Comparison of ENCODE assay signal across 8 mouse cellular contexts in the genomic region with DNA sequence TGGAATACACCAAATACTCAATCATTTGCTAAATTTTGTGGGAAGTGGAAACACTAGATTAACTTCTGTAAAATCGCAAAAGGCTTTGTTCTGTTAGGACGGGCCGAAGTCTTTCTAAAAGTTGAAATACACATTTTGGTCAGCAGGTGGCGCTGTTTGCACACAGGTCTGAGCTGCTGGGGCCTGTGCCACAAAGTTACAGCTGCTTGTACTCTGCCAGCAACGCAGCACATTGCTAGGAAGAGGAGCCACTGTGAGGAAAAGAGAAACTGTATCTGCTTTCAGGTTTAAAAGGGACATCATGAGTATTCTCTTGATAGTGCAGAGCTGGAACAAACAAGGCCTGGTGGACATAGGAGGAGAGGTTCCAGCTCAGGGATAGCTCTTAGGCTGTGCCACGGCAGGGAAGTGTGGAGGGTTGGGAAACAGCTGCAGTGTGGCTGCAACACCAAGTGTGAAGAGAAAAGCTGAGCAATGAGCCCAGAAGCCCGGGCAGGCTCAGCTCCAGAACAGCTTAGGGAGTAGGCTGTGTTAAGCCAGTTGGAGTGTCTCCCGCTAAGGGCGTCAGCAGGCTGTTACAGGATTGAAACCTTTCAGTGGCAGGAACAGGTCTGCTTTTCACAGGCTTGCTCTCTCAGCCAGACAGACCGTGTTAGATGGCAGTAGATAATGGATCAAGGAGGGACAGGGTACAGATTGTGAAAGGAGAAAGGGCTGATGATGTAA. TPM values are rescaled to one million over a fixed set of nuclear protein-coding genes. Genes with fewer than 3 reads are reported as not detected.
DNase-seq lines count a peak whose midpoint lies in the region; ATAC-seq and TF ChIP-seq lines count a peak whose summit lies in the region.

No protein-coding gene starts in this region.

- no peak for TF ChIP-seq POLR2A in thymus, adult 2 months (IDR thresholded peaks at IDR 0.05; ENCODE audit: control insufficient read depth, extremely low read depth, insufficient read depth, low read length, poor library complexity)

- H3K4me2 ChIP-seq in forebrain, embryonic 15.5 days (replicated peaks): no peak overlapping the region
- H3K4me2 ChIP-seq in liver, postnatal 0 days (ENCODE audit: low read depth, low read length): no peak overlapping the region

- H3K9ac ChIP-seq in forebrain, embryonic 15.5 days (replicated peaks): 0 out of 2 replicates have a peak overlapping the region, but pooled peaks have one; percentile 22
- 0 out of 2 replicates have a peak overlapping the region, but pooled peaks have one; percentile 2 for H3K9ac ChIP-seq in liver, postnatal 0 days (replicated peaks)

- peak; percentile 76 for ATAC-seq in forebrain, embryonic 15.5 days (replicated peaks)
- ATAC-seq in liver, postnatal 0 days: peak; percentile 70

- peaks cover 14% of the 10 kb centered on the region for H3K4me1 ChIP-seq in forebrain, embryonic 15.5 days
- H3K4me1 ChIP-seq in liver, postnatal 0 days (ENCODE audit: insufficient read depth): peaks cover 15% of the 10 kb centered on the region
- peaks cover 16% of the 10 kb centered on the region for H3K4me1 ChIP-seq in thymus, adult 2 months (replicated peaks; ENCODE audit: control insufficient read depth, insufficient read depth, low read length)

- TF ChIP-seq EP300 in liver, postnatal 0 days (IDR thresholded peaks at IDR 0.05; ENCODE audit: low read depth): 0 out of 2 replicates have a peak, but pooled peaks have one; percentile 14

- peak overlapping the region; percentile 59 for H3K27ac ChIP-seq in forebrain, embryonic 15.5 days (replicated peaks)
- H3K27ac ChIP-seq in liver, postnatal 0 days (ENCODE audit: low read depth): peak overlapping the region; percentile 68
- no peak overlapping the region for H3K27ac ChIP-seq in thymus, adult 2 months (ENCODE audit: control insufficient read depth, insufficient read depth, low read length)

- peaks cover 10% of the 10 kb centered on the region; the same call in 1 of the 2 replicates for H3K36me3 ChIP-seq in forebrain, embryonic 15.5 days
- H3K36me3 ChIP-seq in liver, postnatal 0 days (replicated peaks; ENCODE audit: insufficient read depth, low read length): peaks cover 14% of the 10 kb centered on the region
- no peaks in the 10 kb centered on the region for H3K36me3 ChIP-seq in thymus, adult 2 months (ENCODE audit: control insufficient read depth, insufficient read depth, low read length)

- H3K9me3 ChIP-seq in forebrain, embryonic 15.5 days: no peaks in the 10 kb centered on the region
- no peaks in the 10 kb centered on the region for H3K9me3 ChIP-seq in liver, postnatal 0 days (ENCODE audit: low read length)

- no peaks in the 10 kb centered on the region for H3K27me3 ChIP-seq in forebrain, embryonic 15.5 days
- no peaks in the 10 kb centered on the region for H3K27me3 ChIP-seq in liver, postnatal 0 days (ENCODE audit: insufficient read depth, low read length)
- no peaks in the 10 kb centered on the region for H3K27me3 ChIP-seq in thymus, adult 2 months (ENCODE audit: control insufficient read depth, insufficient read depth, low read length)

- peak; percentile 97 for TF ChIP-seq CTCF in liver, postnatal 0 days (IDR thresholded peaks at IDR 0.05; ENCODE audit: low read depth)
- peak; percentile 76; the same call in 1 of the 2 replicates for TF ChIP-seq CTCF in thymus, adult 2 months (IDR thresholded peaks at IDR 0.05; ENCODE audit: borderline replicate concordance, control insufficient read depth, extremely low read depth, insufficient read depth, low read length, poor library complexity)

- WGBS in forebrain, embryonic 15.5 days: 24% methylated on average over 10 of the region's 10 CpGs
- 31% methylated on average over 10 of the region's 10 CpGs for WGBS in liver, postnatal 0 days (ENCODE audit: insufficient replicate concordance)
- WGBS in thymus, adult 2 months: 38% methylated on average over 10 of the region's 10 CpGs

- H3K4me3 ChIP-seq in forebrain, embryonic 15.5 days: no peak overlapping the region
- no peak overlapping the region for H3K4me3 ChIP-seq in liver, postnatal 0 days (ENCODE audit: low read depth, low read length)
- no peak overlapping the region for H3K4me3 ChIP-seq in thymus, adult 2 months (ENCODE audit: control insufficient read depth, insufficient read depth, low read length)

- peak; percentile 82 for DNase-seq in ES-CJ7 (ENCODE audit: low read depth, low spot score)
- peak; percentile 58 for DNase-seq in cerebellum, adult 11-12 months
- peak; percentile 84 to 92 for DNase-seq in heart, postnatal 14 days
- DNase-seq in layer of hippocampus, adult 11-12 months (ENCODE audit: low spot score): peak; percentile 90
- peak; percentile 86 for DNase-seq in liver, postnatal 0 days
- DNase-seq in ovary, adult 18-20 months (ENCODE audit: low spot score): peak; percentile 55
- peak; percentile 84 for DNase-seq in thymus, adult 2 months

- intact Hi-C loops in heart, postnatal 14 days (cut with DNase I): loop anchor here (1.0 to 5.0 kb wide), 3 partner anchors 23 to 57 kb away; no protein-coding TSS in a partner anchor

RNA-seq across cellular contexts. Expression of a gene that starts 5.0 kb away (rescaled TPM):
- 61.4 and 66.5 TPM in 2 replicates for polyA plus RNA-seq in forebrain, embryonic 15.5 days (2015; fragmentation: Nextera tagmentation; extraction: Ambion mirVana)
- 100 to 1,000 TPM in 1 of 2 experiments, 10 to 100 TPM in 1; 78.1 to 101 TPM for total RNA-seq in heart, postnatal 14 days (2021)
- polyA plus RNA-seq in liver, postnatal 0 days (2015; fragmentation: Nextera tagmentation; extraction: Ambion mirVana): 59.8 and 63.9 TPM in 2 replicates
- 23.0 and 29.0 TPM in 2 replicates for polyA plus RNA-seq in thymus, adult 2 months (2012; rRNA removed)

RNA-seq across cellular contexts. Expression of a gene that starts 6.8 kb away (rescaled TPM):
- 2.5 and 3.4 TPM in 2 replicates for polyA plus RNA-seq in forebrain, embryonic 15.5 days (2015; fragmentation: Nextera tagmentation; extraction: Ambion mirVana)
- total RNA-seq in heart, postnatal 14 days (2021): 1 to 10 TPM; 2.9 to 3.6 TPM
- polyA plus RNA-seq in liver, postnatal 0 days (2015; fragmentation: Nextera tagmentation; extraction: Ambion mirVana): 67.8 and 74.2 TPM in 2 replicates
- polyA plus RNA-seq in thymus, adult 2 months (2012; rRNA removed): 106 and 123 TPM in 2 replicates

RNA-seq across cellular contexts. Expression of a gene that starts 9.4 kb away (rescaled TPM):
- 0.14 TPM in 1 of 2 replicates, not detected in the other for polyA plus RNA-seq in forebrain, embryonic 15.5 days (2015; fragmentation: Nextera tagmentation; extraction: Ambion mirVana)
- total RNA-seq in heart, postnatal 14 days (2021): under 1 TPM in 1 of 2 experiments, not detected in 1; 0.14 TPM
- polyA plus RNA-seq in liver, postnatal 0 days (2015; fragmentation: Nextera tagmentation; extraction: Ambion mirVana): 0.15 and 0.98 TPM in 2 replicates
- polyA plus RNA-seq in thymus, adult 2 months (2012; rRNA removed): 0.60 and 0.94 TPM in 2 replicates

RNA-seq across cellular contexts. Expression of a gene that starts 33.2 kb away (rescaled TPM):
- 20.4 and 20.9 TPM in 2 replicates for polyA plus RNA-seq in forebrain, embryonic 15.5 days (2015; fragmentation: Nextera tagmentation; extraction: Ambion mirVana)
- 10 to 100 TPM; 67.6 to 87.8 TPM for total RNA-seq in heart, postnatal 14 days (2021)
- 276 and 305 TPM in 2 replicates for polyA plus RNA-seq in liver, postnatal 0 days (2015; fragmentation: Nextera tagmentation; extraction: Ambion mirVana)
- polyA plus RNA-seq in thymus, adult 2 months (2012; rRNA removed): 27.7 and 35.3 TPM in 2 replicates

RNA-seq across cellular contexts. Expression of a gene that starts 54.7 kb away (rescaled TPM):
- 12.8 and 16.3 TPM in 2 replicates for polyA plus RNA-seq in forebrain, embryonic 15.5 days (2015; fragmentation: Nextera tagmentation; extraction: Ambion mirVana)
- 1 to 10 TPM; 4.7 to 4.9 TPM for total RNA-seq in heart, postnatal 14 days (2021)
- 0.14 and 0.31 TPM in 2 replicates for polyA plus RNA-seq in liver, postnatal 0 days (2015; fragmentation: Nextera tagmentation; extraction: Ambion mirVana)
- polyA plus RNA-seq in thymus, adult 2 months (2012; rRNA removed): 1.8 and 2.1 TPM in 2 replicates

Comparison
In these comparisons a context has a peak if more than half of its experiments do, and no peak if none do; other contexts are left out.
1. RNA of a gene that starts 6.8 kb away (polyA plus RNA-seq): 106 to 123 TPM in thymus, adult 2 months and 67.8 to 74.2 TPM in liver, postnatal 0 days; 2.5 to 3.4 TPM in forebrain, embryonic 15.5 days; every median in the first group is over 10 times any median in the second.
2. Peak in every context shown above with its lines, with median percentiles within 50 percentile points of each other: DNase-seq.